Mouse (Mus musculus) embryonic fibroblast, embryonic 13.5 days (primary cell): Measurements from ENCODE around the gene Tia1. TPM values are rescaled to one million over a fixed set of nuclear protein-coding genes. Genes with fewer than 3 reads are reported as not detected.

Source experiments
- H3K27ac ChIP-seq: 2 replicates; pipeline ENCODE4 v1.5.1; 2012; ENCODE audit warnings: low read length, control low read depth, inconsistent platforms; ENCODE audit not compliant: insufficient read depth
- H3K4me1 ChIP-seq: 2 replicates; pipeline ENCODE4 v1.6.1; 2011; ENCODE audit warnings: low read length; ENCODE audit not compliant: control insufficient read depth, insufficient read depth
- H3K4me3 ChIP-seq: 2 replicates; pipeline ENCODE4 v1.5.1; 2011; ENCODE audit warnings: mild to moderate bottlenecking, control low read depth, low read length; ENCODE audit not compliant: insufficient read depth
- CTCF ChIP-seq: IDR thresholded peaks from 2 replicates; pipeline ENCODE4 v1.5.1; 2011; ENCODE audit warnings: mild to moderate bottlenecking, control low read depth, low read length, moderate library complexity, borderline replicate concordance; ENCODE audit not compliant: insufficient read depth
- POLR2A ChIP-seq: IDR thresholded peaks from 2 replicates; pipeline ENCODE4 v1.6.1; 2011; ENCODE audit warnings: low read depth, mild to moderate bottlenecking, control low read depth, low read length, moderate library complexity
- polyA plus RNA-seq: library from polyadenylated mRNA; stranded (reverse); fragments of >200 nt; gene quantifications from 2 replicates; pipeline ENCODE4 v1.2.4, GENCODE M21; 2011; ENCODE audit warnings: low read depth; ENCODE audit not compliant: missing spikeins, insufficient read length

Gene Tia1
- polyA plus RNA-seq, 1 experiment, result 133 TPM

GRCm38 (mm10) chr6:86384692-86385091 is 19.3 kb upstream of the Tia1 start:
- no peak for TF ChIP-seq CTCF
- TF ChIP-seq POLR2A, result no peak
- Histone ChIP-seq H3K27ac (no peak overlapping the region), H3K4me3 (no peak overlapping the region), H3K4me1 (no peaks in the 10 kb centered on the region)

- Histone ChIP-seq H3K27ac (no peak overlapping the region), H3K4me3 (no peak overlapping the region), H3K4me1 (no peaks in the 10 kb centered on the region)
- TF ChIP-seq CTCF (no peak), POLR2A (no peak)
Measured at GRCm38 (mm10) chr6:86385362-86386104, 18.5 kb upstream of the Tia1 start.

GRCm38 (mm10) chr6:86387313-86387712 is 16.7 kb upstream of the Tia1 start:
- TF ChIP-seq POLR2A, result no peak
- TF ChIP-seq CTCF, result no peak
- H3K27ac ChIP-seq, result no peak overlapping the region
- H3K4me1 ChIP-seq, result no peaks in the 10 kb centered on the region
- no peak overlapping the region for H3K4me3 ChIP-seq

GRCm38 (mm10) chr6:86388461-86388860 is 15.6 kb upstream of the Tia1 start:
- H3K27ac ChIP-seq, result no peak overlapping the region
- H3K4me1 ChIP-seq, result no peaks in the 10 kb centered on the region
- TF ChIP-seq CTCF, result no peak
- TF ChIP-seq POLR2A, result no peak
- H3K4me3 ChIP-seq, result no peak overlapping the region

- Histone ChIP-seq H3K4me3 (no peak overlapping the region), H3K4me1 (peaks cover 5% of the 10 kb centered on the region; the same call in 1 of the 2 replicates), H3K27ac (no peak overlapping the region)
- no peak for TF ChIP-seq POLR2A
- no peak for TF ChIP-seq CTCF
Measured at GRCm38 (mm10) chr6:86391326-86391725, 12.7 kb upstream of the Tia1 start.

GRCm38 (mm10) chr6:86393187-86393586 is 10.8 kb upstream of the Tia1 start:
- H3K4me1 ChIP-seq, result peaks cover 9% of the 10 kb centered on the region
- H3K27ac ChIP-seq, result no peak overlapping the region
- H3K4me3 ChIP-seq, result no peak overlapping the region
- TF ChIP-seq CTCF (no peak), POLR2A (no peak)

- TF ChIP-seq POLR2A (no peak), CTCF (no peak)
- H3K27ac ChIP-seq, result no peak overlapping the region
- peaks cover 9% of the 10 kb centered on the region for H3K4me1 ChIP-seq
- H3K4me3 ChIP-seq, result no peak overlapping the region
Measured at GRCm38 (mm10) chr6:86394078-86394720, 9.8 kb upstream of the Tia1 start.

GRCm38 (mm10) chr6:86395021-86395420 is 9.0 kb upstream of the Tia1 start:
- Histone ChIP-seq H3K27ac (no peak overlapping the region), H3K4me1 (peaks cover 9% of the 10 kb centered on the region), H3K4me3 (no peak overlapping the region; the same call in 1 of the 2 replicates)
- TF ChIP-seq CTCF, result no peak
- TF ChIP-seq POLR2A, result no peak

- Histone ChIP-seq H3K4me1 (peaks cover 9% of the 10 kb centered on the region), H3K27ac (no peak overlapping the region), H3K4me3 (peak overlapping the region; percentile 77)
- TF ChIP-seq POLR2A (no peak), CTCF (no peak)
Measured at GRCm38 (mm10) chr6:86395969-86396368, 8.1 kb upstream of the Tia1 start.
